Mouse (Mus musculus) brain, embryonic 18.5 days (tissue): ENCODE results near the gene Gm28308.

Experiments used
- DNase-seq: peaks from one replicate; pipeline ENCODE4 v3.0.0-alpha.2; 2012; ENCODE audit warnings: low read depth, low spot score

Gm28308 gene

GRCm38 (mm10) chr6:52213119-52213986, at the start of gene Gm28308, which contains the start of gene Hoxa3:
TSS of gene Gm28308 (minus strand) at chr6:52213339.
TSS of gene Hoxa3 (minus strand) at chr6:52213336.
- DNase-seq = no peak

GRCm38 (mm10) chr6:52262463-52263320, 49.6 kb upstream of the Gm28308 start:
- no peak for DNase-seq

GRCm38 (mm10) chr6:52261751-52262462, 48.8 kb upstream of the Gm28308 start:
- DNase-seq = no peak

GRCm38 (mm10) chr6:52260654-52261575, 47.8 kb upstream of the Gm28308 start, which contains the start of gene Hoxa13:
TSS of gene Hoxa13 (minus strand) at chr6:52260880.
- DNase-seq = no peak

- DNase-seq = no peak
Measured at GRCm38 (mm10) chr6:52259811-52260261, 46.7 kb upstream of the Gm28308 start.

GRCm38 (mm10) chr6:52259081-52259790, 46.1 kb upstream of the Gm28308 start:
- no peak for DNase-seq

- no peak for DNase-seq
Measured at GRCm38 (mm10) chr6:52256956-52257355, 43.8 kb upstream of the Gm28308 start.

GRCm38 (mm10) chr6:52253511-52254500, 40.7 kb upstream of the Gm28308 start:
- DNase-seq = no peak

GRCm38 (mm10) chr6:52252775-52253376, 39.7 kb upstream of the Gm28308 start:
- DNase-seq = no peak

- no peak for DNase-seq
Measured at GRCm38 (mm10) chr6:52252016-52252774, 39.1 kb upstream of the Gm28308 start.

GRCm38 (mm10) chr6:52251177-52251879, 38.2 kb upstream of the Gm28308 start:
- no peak for DNase-seq

GRCm38 (mm10) chr6:52249826-52250225, 36.7 kb upstream of the Gm28308 start:
- DNase-seq = no peak

GRCm38 (mm10) chr6:52249415-52249738, 36.2 kb upstream of the Gm28308 start:
- DNase-seq = no peak

GRCm38 (mm10) chr6:52248638-52249414, 35.7 kb upstream of the Gm28308 start:
- no peak for DNase-seq

GRCm38 (mm10) chr6:52247766-52248637, 34.9 kb upstream of the Gm28308 start:
- no peak for DNase-seq
